Mouse (Mus musculus) C3H10T1/2 (cell line): ENCODE data around the gene Cxcl13. TPM values are rescaled to one million over a fixed set of nuclear protein-coding genes. Genes with fewer than 3 reads are reported as not detected.

Experiments
- polyA plus RNA-seq, 2 experiments: library from polyadenylated mRNA; unstranded; fragments of >200 nt; fragmentation: generic; extraction: Trizol; gene quantifications; one replicate each; pipeline ENCODE4 v1.2.1; 2012; ENCODE audit warnings: missing spikeins in 2 of 2

Gene Cxcl13
- polyA plus RNA-seq = under 1 TPM in 1 of 2 experiments, not detected in 1; 0.06 TPM

GRCm38 (mm10) chr5:95956651-95957050, at the start of gene Cxcl13:
TSS of gene Cxcl13 (plus strand) at chr5:95956951.

Other genes with a start within 250 kb of the Cxcl13 start
- gene Gm7978, start 220.8 kb upstream of the Cxcl13 start, polyA plus RNA-seq = not detected
- not detected for gene Gm7982, start 214.9 kb upstream of the Cxcl13 start, polyA plus RNA-seq
- gene E330014E10Rik, start 181.0 kb upstream of the Cxcl13 start, polyA plus RNA-seq = not detected
- gene Cnot6l, start 207.2 kb downstream of the Cxcl13 start, polyA plus RNA-seq = 1 to 10 TPM in 1 of 2 experiments, under 1 TPM in 1; 0.23 to 4.1 TPM